Mouse (Mus musculus): Measurements from ENCODE around the gene Cdkn1b. TPM values are rescaled to one million over a fixed set of nuclear protein-coding genes. Genes with fewer than 3 reads are reported as not detected.

Cdkn1b gene
- polyA plus RNA-seq, 1 experiment from 2014 or later = 19.9 TPM

DNA sequence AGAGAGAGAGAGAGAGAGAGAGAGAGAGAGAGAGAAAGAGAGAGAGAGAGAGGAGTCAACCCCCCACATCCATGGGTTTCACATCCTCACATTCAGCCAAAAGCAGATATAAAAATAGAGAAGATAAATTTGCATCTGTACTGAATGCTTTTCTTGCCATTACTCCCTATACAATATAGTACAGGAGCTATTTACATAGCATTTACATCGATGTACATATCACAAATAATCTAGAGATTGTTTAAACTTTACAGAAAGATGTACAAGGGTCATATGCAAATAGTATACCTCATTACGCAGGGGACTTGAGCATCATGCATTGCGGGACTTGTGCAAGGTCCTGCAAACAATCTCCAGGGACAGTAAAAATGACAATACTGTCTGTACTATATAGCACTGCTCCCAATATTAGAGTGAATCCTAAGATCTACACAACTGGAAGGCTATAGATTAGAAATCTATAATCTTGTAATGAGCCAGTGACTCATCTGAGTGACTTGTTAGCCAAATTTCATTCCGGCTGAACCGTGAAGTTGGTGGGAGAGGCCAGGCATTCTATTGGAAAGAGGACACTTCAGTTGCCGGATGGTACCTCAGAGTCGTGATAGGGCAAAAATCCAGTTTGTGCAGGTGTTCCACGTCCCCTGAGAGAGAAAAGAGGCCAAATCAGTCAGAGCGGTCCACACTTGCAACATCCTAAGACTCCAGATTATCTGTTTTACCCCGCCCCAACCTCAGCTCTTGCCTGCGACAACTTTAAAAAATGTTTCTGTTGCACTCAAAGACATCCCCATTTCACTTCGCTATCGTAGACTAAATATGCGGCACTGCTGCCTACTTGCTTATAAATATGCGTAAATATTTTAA is 23.4 kb upstream of the Cdkn1b start:
- H3K36me3 ChIP-seq (ENCODE audit: control insufficient read depth, insufficient read depth, low read length) = no peaks in the 10 kb centered on the region; the same call in 1 of the 2 replicates
- no peaks in the 10 kb centered on the region for H3K27me3 ChIP-seq (ENCODE audit: control insufficient read depth, insufficient read depth, low read length)
- no peaks in the 10 kb centered on the region for H3K9me3 ChIP-seq (ENCODE audit: control insufficient read depth, low read depth, low read length)
- H3K9ac ChIP-seq (replicated peaks; ENCODE audit: low read depth, low read length) = peak overlapping the region; percentile 74; the same call in 1 of the 2 replicates
- peak overlapping the region; percentile 56 for H3K4me3 ChIP-seq (ENCODE audit: low read depth, low read length)
- 39% methylated on average over 15 of the region's 15 CpGs for WGBS
- H3K4me2 ChIP-seq (replicated peaks; ENCODE audit: low read depth, low read length) = peak overlapping the region; percentile 48
- H3K27ac ChIP-seq (ENCODE audit: low read length) = no peak overlapping the region; the same call in 1 of the 2 replicates
- H3K4me1 ChIP-seq (ENCODE audit: control insufficient read depth, insufficient read depth, low read length) = 0 out of 2 replicates have a peak, but pooled peaks cover 5% of the 10 kb centered on the region
- ATAC-seq (ENCODE audit: insufficient number of reproducible peaks, insufficient read depth, low FRiP score, low read depth) = no peak

DNA sequence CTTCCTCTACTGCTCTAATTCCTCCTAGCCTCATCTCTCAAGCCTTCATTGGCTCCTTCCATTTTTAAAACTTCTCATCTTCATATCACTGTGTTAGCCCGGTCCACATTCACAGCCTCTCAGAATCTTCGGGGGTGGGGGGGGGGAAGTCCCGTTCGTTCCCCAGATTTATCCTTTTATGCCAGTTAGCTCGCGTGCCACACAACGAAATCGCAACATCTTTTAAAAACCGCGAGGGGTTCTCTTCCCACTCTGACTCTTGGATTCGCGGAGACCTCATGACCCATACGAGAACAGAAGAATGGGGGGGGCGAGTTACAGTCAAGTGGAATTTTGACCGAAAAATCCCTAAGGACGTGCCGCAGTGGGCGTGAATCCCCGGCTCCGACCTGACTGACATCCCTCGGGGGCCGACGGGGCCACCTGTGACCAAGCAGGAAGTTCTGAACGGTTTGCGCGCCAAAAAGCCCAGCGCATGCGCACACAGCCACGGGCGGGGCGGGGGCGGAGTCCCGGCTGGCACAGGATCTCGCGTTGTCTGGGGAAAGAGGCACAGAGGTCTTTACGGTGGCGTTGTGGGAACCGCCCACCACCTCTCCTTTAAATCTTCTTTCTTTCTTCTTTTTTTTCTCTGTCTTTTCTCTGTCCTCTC is 22.6 kb upstream of the Cdkn1b start:
- Histone ChIP-seq H3K4me2 (replicated peaks; ENCODE audit: low read depth, low read length) (peak overlapping the region; percentile 48), H3K27me3 (ENCODE audit: control insufficient read depth, insufficient read depth, low read length) (no peaks in the 10 kb centered on the region), H3K9me3 (ENCODE audit: control insufficient read depth, low read depth, low read length) (no peaks in the 10 kb centered on the region), H3K4me3 (ENCODE audit: low read depth, low read length) (peak overlapping the region; percentile 56), H3K27ac (ENCODE audit: low read length) (peak overlapping the region; percentile 100), H3K36me3 (ENCODE audit: control insufficient read depth, insufficient read depth, low read length) (no peaks in the 10 kb centered on the region; the same call in 1 of the 2 replicates), H3K9ac (replicated peaks; ENCODE audit: low read depth, low read length) (peak overlapping the region; percentile 74), H3K4me1 (ENCODE audit: control insufficient read depth, insufficient read depth, low read length) (0 out of 2 replicates have a peak, but pooled peaks cover 5% of the 10 kb centered on the region)
- ATAC-seq (ENCODE audit: insufficient number of reproducible peaks, insufficient read depth, low FRiP score, low read depth) = peak; percentile 93
- under 1% methylated on average over 38 of the region's 38 CpGs for WGBS

DNA sequence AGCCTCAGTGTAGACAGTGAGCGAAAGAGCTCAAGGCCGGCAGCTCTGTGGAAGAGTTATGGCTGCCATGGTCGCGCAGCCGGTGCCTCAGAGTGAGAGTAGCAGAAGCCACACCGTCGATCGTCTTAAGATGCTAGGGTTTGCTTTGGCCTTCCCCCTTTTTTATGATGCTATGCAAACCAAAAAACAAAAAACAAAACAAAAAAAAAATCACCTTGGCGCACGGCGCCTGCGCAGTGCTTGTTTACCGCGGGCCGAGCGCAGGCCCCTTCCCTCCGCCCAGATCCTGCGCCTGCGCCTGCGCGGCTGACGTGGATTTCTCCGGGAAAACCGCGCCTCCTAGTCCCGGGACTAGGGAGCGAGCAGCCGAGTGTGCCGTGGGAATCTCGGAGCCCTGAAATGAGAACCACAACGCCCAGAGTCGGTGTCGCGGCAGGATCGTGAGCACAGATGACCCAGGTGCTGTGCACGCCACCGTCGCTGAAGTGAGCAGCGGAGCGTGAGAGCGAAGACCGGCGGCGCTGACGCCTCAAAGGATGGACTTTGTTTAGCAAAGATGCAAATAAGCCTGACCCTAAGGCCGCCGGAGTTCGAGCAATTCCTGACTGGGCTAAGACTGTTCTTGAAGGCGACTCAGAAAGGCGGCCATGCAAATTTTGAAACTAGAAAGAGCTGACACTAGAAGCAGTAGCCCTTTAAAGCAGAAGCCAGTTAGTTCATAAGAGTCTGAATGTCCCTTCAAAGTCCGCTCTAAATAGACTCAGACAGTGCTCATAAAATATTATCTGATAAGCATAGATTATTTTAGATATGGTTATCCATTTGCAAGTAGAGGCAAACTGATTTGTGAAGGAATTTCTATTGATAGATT is 21.9 kb upstream of the Cdkn1b start, which contains the start of gene Gpr19:
TSS of gene Gpr19 (minus strand) at position 484 of the 871 bp plus-strand sequence.
- peak within 1 kb of the TSS; percentile 56 for H3K4me3 ChIP-seq (ENCODE audit: low read depth, low read length)
- H3K4me1 ChIP-seq (ENCODE audit: control insufficient read depth, insufficient read depth, low read length) = 0 out of 2 replicates have a peak, but pooled peaks cover 5% of the 10 kb centered on the region
- H3K9me3 ChIP-seq (ENCODE audit: control insufficient read depth, low read depth, low read length) = no peaks in the 10 kb centered on the region
- H3K27me3 ChIP-seq (ENCODE audit: control insufficient read depth, insufficient read depth, low read length) = no peaks in the 10 kb centered on the region
- H3K36me3 ChIP-seq (ENCODE audit: control insufficient read depth, insufficient read depth, low read length) = no peaks in the 10 kb centered on the region; the same call in 1 of the 2 replicates
- peak within 1 kb of the TSS; percentile 100 for H3K27ac ChIP-seq (ENCODE audit: low read length)
- peak; percentile 91 for ATAC-seq (ENCODE audit: insufficient number of reproducible peaks, insufficient read depth, low FRiP score, low read depth)
- H3K9ac ChIP-seq (replicated peaks; ENCODE audit: low read depth, low read length) = peak within 1 kb of the TSS; percentile 78
- under 1% methylated on average over 51 of the region's 51 CpGs for WGBS
- peak within 1 kb of the TSS; percentile 48 for H3K4me2 ChIP-seq (replicated peaks; ENCODE audit: low read depth, low read length)

DNA sequence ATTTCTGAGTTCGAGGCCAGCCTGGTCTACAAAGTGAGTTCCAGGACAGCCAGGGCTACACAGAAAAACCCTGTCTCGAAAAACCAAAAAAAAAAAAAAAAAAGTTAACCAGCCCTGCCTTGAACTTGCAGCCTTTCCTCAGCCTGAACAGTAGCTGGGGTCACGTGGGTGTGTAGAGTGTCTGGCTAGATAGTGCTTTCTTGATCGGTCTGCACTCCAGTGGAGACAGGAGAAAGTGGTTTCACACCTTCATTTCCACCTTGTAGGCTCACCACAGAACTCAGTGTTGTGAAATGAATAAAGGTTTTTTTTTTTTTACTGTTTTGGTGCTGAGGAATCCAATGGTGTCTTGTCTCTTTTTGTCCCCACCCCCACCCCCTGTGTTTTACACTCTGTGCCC is 16.8 kb upstream of the Cdkn1b start:
- no peaks in the 10 kb centered on the region for H3K36me3 ChIP-seq (ENCODE audit: control insufficient read depth, insufficient read depth, low read length)
- no peak for ATAC-seq (ENCODE audit: insufficient number of reproducible peaks, insufficient read depth, low FRiP score, low read depth)
- no peaks in the 10 kb centered on the region for H3K4me1 ChIP-seq (ENCODE audit: control insufficient read depth, insufficient read depth, low read length)
- H3K27ac ChIP-seq (ENCODE audit: low read length) = no peak overlapping the region
- H3K27me3 ChIP-seq (ENCODE audit: control insufficient read depth, insufficient read depth, low read length) = no peaks in the 10 kb centered on the region
- H3K9ac ChIP-seq (replicated peaks; ENCODE audit: low read depth, low read length) = no peak overlapping the region
- H3K4me3 ChIP-seq (ENCODE audit: low read depth, low read length) = no peak overlapping the region
- H3K9me3 ChIP-seq (ENCODE audit: control insufficient read depth, low read depth, low read length) = no peaks in the 10 kb centered on the region
- 85% methylated on average over 4 of the region's 4 CpGs for WGBS
- no peak overlapping the region for H3K4me2 ChIP-seq (replicated peaks; ENCODE audit: low read depth, low read length)

DNA sequence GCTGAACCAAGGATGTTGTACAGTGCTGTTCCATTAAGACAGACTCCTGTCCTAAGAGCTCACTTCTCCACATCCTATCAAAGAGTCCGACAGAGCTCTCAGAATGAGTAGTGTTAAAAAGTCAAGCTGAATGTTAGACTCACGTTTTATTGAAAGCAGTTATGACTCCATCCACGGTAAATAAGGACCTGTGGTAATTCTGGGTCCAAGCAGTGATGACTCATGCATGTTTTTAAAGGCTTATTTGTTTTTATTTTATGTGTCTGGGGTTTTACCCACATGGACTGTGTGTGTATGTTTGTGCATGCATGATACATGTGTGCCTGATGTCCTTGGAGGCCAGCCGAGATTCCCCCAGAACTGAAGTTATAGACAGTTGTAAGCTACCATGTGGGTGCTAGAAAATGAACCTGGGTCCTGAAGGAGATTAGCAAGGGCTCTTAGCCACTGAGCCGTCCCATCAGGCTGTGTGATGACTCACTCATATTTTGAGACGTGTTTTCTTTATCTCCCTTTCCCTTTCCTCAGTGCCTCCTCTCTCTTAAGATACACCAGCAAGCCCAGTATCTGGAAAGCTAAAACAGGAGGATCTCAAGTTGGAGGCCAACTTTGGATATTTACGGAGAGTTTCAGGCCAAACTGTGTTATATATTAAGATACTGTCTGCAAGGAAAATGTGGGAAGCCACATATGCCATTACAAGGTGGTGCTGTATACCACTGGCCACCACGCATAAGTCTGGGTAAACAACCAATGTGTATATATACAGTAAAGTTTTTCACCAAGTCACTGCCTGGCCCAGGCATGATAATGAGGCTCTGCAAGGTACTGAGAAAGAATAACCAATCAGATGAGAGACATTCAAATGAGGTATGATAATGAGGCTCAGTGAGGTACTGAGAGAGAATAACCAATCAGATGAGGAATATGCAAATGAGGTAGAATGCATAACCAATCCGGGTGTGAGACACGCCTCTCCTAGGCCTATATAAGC is 16.0 kb upstream of the Cdkn1b start:
- ATAC-seq (ENCODE audit: insufficient number of reproducible peaks, insufficient read depth, low FRiP score, low read depth) = no peak
- Histone ChIP-seq H3K27me3 (ENCODE audit: control insufficient read depth, insufficient read depth, low read length) (no peaks in the 10 kb centered on the region), H3K9ac (replicated peaks; ENCODE audit: low read depth, low read length) (no peak overlapping the region), H3K27ac (ENCODE audit: low read length) (no peak overlapping the region), H3K4me2 (replicated peaks; ENCODE audit: low read depth, low read length) (no peak overlapping the region), H3K4me1 (ENCODE audit: control insufficient read depth, insufficient read depth, low read length) (no peaks in the 10 kb centered on the region), H3K9me3 (ENCODE audit: control insufficient read depth, low read depth, low read length) (no peaks in the 10 kb centered on the region), H3K4me3 (ENCODE audit: low read depth, low read length) (no peak overlapping the region), H3K36me3 (ENCODE audit: control insufficient read depth, insufficient read depth, low read length) (no peaks in the 10 kb centered on the region)
- 87% methylated on average over 10 of the region's 10 CpGs for WGBS

DNA sequence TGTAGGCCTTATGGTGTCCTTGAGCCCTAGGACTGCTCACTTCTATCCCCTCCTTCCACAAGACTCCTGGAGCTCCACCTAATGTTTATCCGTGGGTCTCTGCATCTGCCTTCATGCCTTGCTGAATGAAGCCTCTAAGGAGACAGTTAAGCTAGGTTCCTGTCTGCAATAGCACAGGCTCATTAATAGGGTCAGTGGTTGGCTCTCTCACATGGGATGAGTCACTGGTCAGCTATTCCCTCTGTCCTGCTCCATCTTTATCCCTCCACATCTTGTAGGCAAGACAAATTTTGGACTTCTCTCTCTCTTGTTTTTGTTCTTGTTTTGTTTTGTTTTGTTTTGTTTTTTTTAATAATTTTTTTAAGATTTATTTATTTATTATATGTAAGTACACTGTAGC is 14.4 kb upstream of the Cdkn1b start:
- Histone ChIP-seq H3K36me3 (ENCODE audit: control insufficient read depth, insufficient read depth, low read length) (no peaks in the 10 kb centered on the region), H3K4me2 (replicated peaks; ENCODE audit: low read depth, low read length) (no peak overlapping the region), H3K9ac (replicated peaks; ENCODE audit: low read depth, low read length) (no peak overlapping the region), H3K4me1 (ENCODE audit: control insufficient read depth, insufficient read depth, low read length) (no peaks in the 10 kb centered on the region), H3K27ac (ENCODE audit: low read length) (no peak overlapping the region), H3K4me3 (ENCODE audit: low read depth, low read length) (no peak overlapping the region), H3K9me3 (ENCODE audit: control insufficient read depth, low read depth, low read length) (no peaks in the 10 kb centered on the region), H3K27me3 (ENCODE audit: control insufficient read depth, insufficient read depth, low read length) (no peaks in the 10 kb centered on the region)
- WGBS = 81% methylated on average over 1 of the region's 1 CpGs
- peak; percentile 6; the same call in 1 of the 2 replicates for ATAC-seq (ENCODE audit: insufficient number of reproducible peaks, insufficient read depth, low FRiP score, low read depth)

DNA sequence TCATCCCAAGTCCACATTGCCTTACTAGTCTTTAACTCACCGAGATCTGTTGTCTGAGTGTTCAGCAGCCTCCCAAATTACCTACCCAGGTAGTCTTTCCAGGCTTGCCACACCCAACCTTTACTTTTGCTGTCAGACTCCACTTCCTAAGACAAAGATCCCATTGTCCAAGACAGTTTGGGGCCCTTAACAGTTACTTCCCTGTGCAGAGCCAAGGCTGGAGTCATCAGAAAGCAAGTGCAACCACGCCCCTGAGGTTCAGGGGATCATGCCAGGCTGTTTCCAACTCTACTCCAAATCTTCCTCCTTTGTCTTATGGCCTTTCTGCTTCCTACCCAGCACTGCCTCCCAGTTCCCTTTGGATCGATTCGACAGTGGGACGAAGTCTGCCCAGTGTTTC is 5.7 kb upstream of the Cdkn1b start:
- H3K27me3 ChIP-seq (ENCODE audit: control insufficient read depth, insufficient read depth, low read length) = no peaks in the 10 kb centered on the region
- no peak overlapping the region for H3K9ac ChIP-seq (replicated peaks; ENCODE audit: low read depth, low read length)
- ATAC-seq (ENCODE audit: insufficient number of reproducible peaks, insufficient read depth, low FRiP score, low read depth) = no peak
- H3K36me3 ChIP-seq (ENCODE audit: control insufficient read depth, insufficient read depth, low read length) = no peaks in the 10 kb centered on the region
- no peak overlapping the region for H3K27ac ChIP-seq (ENCODE audit: low read length)
- no peak overlapping the region for H3K4me3 ChIP-seq (ENCODE audit: low read depth, low read length)
- no peak overlapping the region for H3K4me2 ChIP-seq (replicated peaks; ENCODE audit: low read depth, low read length)
- no peaks in the 10 kb centered on the region for H3K9me3 ChIP-seq (ENCODE audit: control insufficient read depth, low read depth, low read length)
- H3K4me1 ChIP-seq (ENCODE audit: control insufficient read depth, insufficient read depth, low read length) = peaks cover 8% of the 10 kb centered on the region; the same call in 1 of the 2 replicates
- WGBS = 88% methylated on average over 5 of the region's 5 CpGs

All from stomach, embryonic 14.5 days (tissue).